Mouse (Mus musculus) CD4-positive, CD25-positive, alpha-beta regulatory T cell, adult 2 months (primary cell): ENCODE measurements at regions not wholly inside any gene's neighbourhood (a gene's known extent, or its start where the extent isn't known, plus 50 kb on each side); places are given as distances from the start of the nearest gene placed in this dataset.
A peak's percentile ranks its signal among the peaks of the same experiment; 100 is the strongest.

Experiments used
- DNase-seq: peaks from one replicate; pipeline ENCODE4 v3.0.0-alpha.2; 2012; ENCODE audit warnings: low read depth, low spot score

- peak; percentile 69 for DNase-seq
Measured at GRCm38 (mm10) chr2:128470351-128470750, 120.7 kb upstream of the Spdye4c start.

GRCm38 (mm10) chr2:128473241-128473954 is 117.6 kb upstream of the Spdye4c start:
- DNase-seq: no peak

- DNase-seq: no peak
Measured at GRCm38 (mm10) chr2:128473997-128474396, 117.0 kb upstream of the Spdye4c start.

- DNase-seq: no peak
Measured at GRCm38 (mm10) chr2:128477242-128477641, 113.8 kb upstream of the Spdye4c start.

GRCm38 (mm10) chr2:128491217-128491877 is 99.7 kb upstream of the Spdye4c start:
- no peak for DNase-seq

GRCm38 (mm10) chr2:128493871-128494270 is 97.1 kb upstream of the Spdye4c start:
- DNase-seq: no peak

GRCm38 (mm10) chr2:128497891-128498290 is 93.1 kb upstream of the Spdye4c start:
- no peak for DNase-seq

- peak; percentile 15 for DNase-seq
Measured at GRCm38 (mm10) chr2:128498611-128499010, 92.4 kb upstream of the Spdye4c start.

GRCm38 (mm10) chr2:128499575-128500184 is 91.3 kb upstream of the Spdye4c start:
- DNase-seq: peak; percentile 73

GRCm38 (mm10) chr2:128502676-128503075 is 88.3 kb upstream of the Spdye4c start:
- peak; percentile 49 for DNase-seq

GRCm38 (mm10) chr2:128503136-128503935 is 87.7 kb upstream of the Spdye4c start:
- DNase-seq: no peak

GRCm38 (mm10) chr2:128507591-128508243 is 83.3 kb upstream of the Spdye4c start:
- DNase-seq: no peak

- DNase-seq: no peak
Measured at GRCm38 (mm10) chr2:128508244-128508605, 82.8 kb upstream of the Spdye4c start.

- no peak for DNase-seq
Measured at GRCm38 (mm10) chr2:128511291-128511690, 79.7 kb upstream of the Spdye4c start.

GRCm38 (mm10) chr2:128512852-128513251 is 78.2 kb upstream of the Spdye4c start:
- DNase-seq: no peak

GRCm38 (mm10) chr2:128514463-128515290 is 76.3 kb upstream of the Spdye4c start:
- DNase-seq: no peak

GRCm38 (mm10) chr2:128515701-128516100 is 75.3 kb upstream of the Spdye4c start:
- no peak for DNase-seq

GRCm38 (mm10) chr2:128516694-128517093 is 74.3 kb upstream of the Spdye4c start:
- DNase-seq: peak; percentile 31

GRCm38 (mm10) chr2:128518142-128518541 is 72.9 kb upstream of the Spdye4c start:
- DNase-seq: no peak

GRCm38 (mm10) chr2:128521701-128522443 is 69.1 kb upstream of the Spdye4c start:
- DNase-seq: no peak
